Mouse (Mus musculus): Measurements from ENCODE around the gene Pdf.
"Not testable (repeated sequence)": the region's sequence is repeated elsewhere in the genome, so short reads cannot be mapped to it uniquely, and the experiment has no call there.

DNA sequence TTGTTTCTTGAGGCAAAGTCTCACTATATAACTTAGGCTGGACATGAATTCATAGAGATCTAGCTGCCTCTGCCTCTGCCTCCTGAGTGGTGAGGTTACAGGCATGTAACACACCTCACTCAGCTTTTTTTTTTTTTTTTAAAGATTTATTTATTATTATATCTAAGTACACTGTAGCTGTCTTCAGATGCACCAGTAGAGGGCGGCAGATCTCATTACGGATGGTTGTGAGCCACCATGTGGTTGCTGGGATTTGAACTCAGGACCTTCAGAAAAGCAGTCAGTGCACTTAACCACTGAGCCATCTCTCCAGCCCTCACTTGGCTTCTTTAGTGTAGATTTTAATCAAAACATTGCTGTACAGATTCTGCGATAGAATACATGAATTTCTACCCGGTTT lies 52.1 kb downstream of the Pdf start:
- TF ChIP-seq CTCF (IDR thresholded peaks at IDR 0.05; ENCODE audit: low read depth, low read length); POLR2A (IDR thresholded peaks at IDR 0.05; ENCODE audit: extremely low read depth, insufficient read depth, low read length): not testable (repeated sequence)

All from liver, adult 2 months (tissue).